Mouse (Mus musculus) central nervous system, embryonic 14 days (tissue): Measurements from ENCODE around the gene Retnlb. TPM values are rescaled to one million over a fixed set of nuclear protein-coding genes. Genes with fewer than 3 reads are reported as not detected.

Source experiments
- polyA plus RNA-seq: library from polyadenylated mRNA; depleted of rRNA; stranded (reverse); fragments of >200 nt; gene quantifications from 2 replicates; pipeline ENCODE4 v1.2.3, GENCODE M21; 2012; rRNA removed

Retnlb gene
- polyA plus RNA-seq = not detected in 2 replicates

GRCm38 (mm10) chr16:48816695-48817094, at the start of gene Retnlb:
Gene Retnlb, plus strand, starts transcription at chr16:48816856.

GRCm38 (mm10) chr16:48771971-48772445, 44.6 kb upstream of the Retnlb start, which contains the start of gene Trat1:
Gene Trat1, minus strand, starts transcription at chr16:48772021.

GRCm38 (mm10) chr16:48842266-48842665, 25.6 kb downstream of the Retnlb start, which contains the start of gene Retnla:
Gene Retnla, plus strand, starts transcription at chr16:48842551.

Other genes starting within 250 kb of the Retnlb start
- 0.21 and 0.25 TPM in 2 replicates for gene Trat1, start 44.8 kb upstream of the Retnlb start, polyA plus RNA-seq
- gene Retnla, start 25.7 kb downstream of the Retnlb start, polyA plus RNA-seq = not detected in 2 replicates
- 0.25 and 0.29 TPM in 2 replicates for gene Retnlg, start 55.8 kb downstream of the Retnlb start, polyA plus RNA-seq
- gene Dzip3, start 177.3 kb downstream of the Retnlb start, polyA plus RNA-seq = 85.6 and 92.7 TPM in 2 replicates
- gene Cip2a, start 177.3 kb downstream of the Retnlb start, polyA plus RNA-seq = 19.9 and 27.9 TPM in 2 replicates
- gene Myh15, start 240.6 kb downstream of the Retnlb start, polyA plus RNA-seq = 0.06 and 0.10 TPM in 2 replicates